Mouse (Mus musculus): Measurements from ENCODE around the gene Olfr960. TPM values are rescaled to one million over a fixed set of nuclear protein-coding genes. Genes with fewer than 3 reads are reported as not detected.

The Olfr960 gene
- polyA plus RNA-seq, 1 experiment: not detected

DNA sequence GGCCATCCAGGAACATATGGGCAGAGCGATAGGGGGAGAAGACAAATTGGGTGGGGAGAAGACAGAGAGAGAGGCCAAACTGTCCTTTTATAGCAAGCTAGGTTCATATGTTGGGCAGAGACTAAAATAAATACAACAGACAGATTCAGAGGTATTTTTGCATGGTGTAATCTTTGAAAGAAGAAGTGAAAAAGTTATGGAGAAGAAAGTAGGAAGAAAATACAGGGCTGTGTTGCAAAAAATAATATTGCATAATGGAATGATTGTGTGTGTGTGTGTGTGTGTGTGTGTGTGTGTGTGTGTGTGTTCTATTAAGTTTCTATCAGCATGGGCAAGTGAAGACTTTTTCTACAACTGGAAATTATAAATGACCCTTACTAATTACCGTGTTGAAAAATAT is 7.9 kb downstream of the Olfr960 start:
- H3K79me3 ChIP-seq (ENCODE audit: low read depth): no peaks in the 10 kb centered on the region
- H3K79me2 ChIP-seq (ENCODE audit: control insufficient read depth, insufficient read depth): no peaks in the 10 kb centered on the region
- no peak overlapping the region for H3K4me3 ChIP-seq (ENCODE audit: insufficient read depth, poor library complexity, severe bottlenecking)
- H3ac ChIP-seq (ENCODE audit: control insufficient read depth, insufficient read length, low read depth): no peak overlapping the region
- no peaks in the 10 kb centered on the region for H3K36me3 ChIP-seq (ENCODE audit: control insufficient read depth, insufficient read depth)
- no peak for TF ChIP-seq USF1 (IDR thresholded peaks at IDR 0.05; ENCODE audit: low read depth)
- no peak for TF ChIP-seq FOSL1 (IDR thresholded peaks at IDR 0.05; ENCODE audit: insufficient read depth, low read length, poor library complexity, severe bottlenecking)
- no peak for TF ChIP-seq MAX (IDR thresholded peaks at IDR 0.05)
- no peak for TF ChIP-seq CEBPB (IDR thresholded peaks at IDR 0.05; ENCODE audit: low read depth)
- no peak for TF ChIP-seq MYOD1 (IDR thresholded peaks at IDR 0.05; ENCODE audit: control insufficient read depth, insufficient read length, low read depth)
- no peak for TF ChIP-seq MYOG (IDR thresholded peaks at IDR 0.05; ENCODE audit: control insufficient read depth, extremely low read depth, insufficient read length)
- TF ChIP-seq CTCF (IDR thresholded peaks at IDR 0.05; ENCODE audit: control insufficient read depth, insufficient read depth, insufficient read length): no peak
- H3K27me3 ChIP-seq (ENCODE audit: control insufficient read depth, insufficient read depth, insufficient read length): no peaks in the 10 kb centered on the region

DNA sequence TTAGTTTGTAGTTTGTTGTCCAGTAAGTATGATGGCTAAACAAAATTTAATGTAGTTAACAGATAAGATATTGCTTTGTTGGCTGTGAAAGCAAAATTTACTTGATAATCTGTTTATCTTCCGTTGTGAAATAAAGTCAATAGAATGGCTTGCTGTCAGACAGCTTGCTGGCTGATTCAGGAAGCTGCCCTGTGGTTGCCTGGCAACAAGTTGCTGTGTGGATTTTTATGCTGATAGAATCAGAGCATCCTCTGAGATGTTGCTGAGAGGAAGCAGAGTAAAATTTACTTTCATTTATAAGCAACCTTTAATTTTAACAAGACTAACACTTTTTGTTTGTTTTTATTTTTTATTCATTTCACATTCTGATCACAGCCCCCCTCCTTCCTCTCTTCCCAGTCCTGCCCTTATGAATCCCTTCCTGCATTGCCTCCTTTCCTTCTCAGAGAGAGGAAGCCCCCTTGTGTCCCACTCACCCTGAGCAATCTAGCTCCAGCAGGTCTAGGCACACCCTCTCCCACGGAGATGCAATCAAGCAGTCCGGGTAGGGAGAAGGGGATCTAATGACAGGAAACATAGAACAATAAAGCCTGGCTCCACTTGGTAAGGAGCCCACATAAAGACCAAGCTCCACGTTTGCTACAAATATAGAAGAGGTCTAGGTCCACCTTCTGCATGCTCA is 12.9 kb downstream of the Olfr960 start:
- H3K79me2 ChIP-seq (ENCODE audit: control insufficient read depth, insufficient read depth): no peaks in the 10 kb centered on the region
- no peak overlapping the region for H3ac ChIP-seq (ENCODE audit: control insufficient read depth, insufficient read length, low read depth)
- H3K36me3 ChIP-seq (ENCODE audit: control insufficient read depth, insufficient read depth): no peaks in the 10 kb centered on the region
- no peaks in the 10 kb centered on the region for H3K27me3 ChIP-seq (ENCODE audit: control insufficient read depth, insufficient read depth, insufficient read length)
- H3K79me3 ChIP-seq (ENCODE audit: low read depth): no peaks in the 10 kb centered on the region
- no peak for TF ChIP-seq FOSL1 (IDR thresholded peaks at IDR 0.05; ENCODE audit: insufficient read depth, low read length, poor library complexity, severe bottlenecking)
- TF ChIP-seq MYOG (IDR thresholded peaks at IDR 0.05; ENCODE audit: control insufficient read depth, extremely low read depth, insufficient read length): no peak
- no peak for TF ChIP-seq MAX (IDR thresholded peaks at IDR 0.05)
- TF ChIP-seq CEBPB (IDR thresholded peaks at IDR 0.05; ENCODE audit: low read depth): no peak
- no peak for TF ChIP-seq MYOD1 (IDR thresholded peaks at IDR 0.05; ENCODE audit: control insufficient read depth, insufficient read length, low read depth)
- TF ChIP-seq USF1 (IDR thresholded peaks at IDR 0.05; ENCODE audit: low read depth): no peak
- no peak for TF ChIP-seq CTCF (IDR thresholded peaks at IDR 0.05; ENCODE audit: control insufficient read depth, insufficient read depth, insufficient read length)
- H3K4me3 ChIP-seq (ENCODE audit: insufficient read depth, poor library complexity, severe bottlenecking): no peak overlapping the region

DNA sequence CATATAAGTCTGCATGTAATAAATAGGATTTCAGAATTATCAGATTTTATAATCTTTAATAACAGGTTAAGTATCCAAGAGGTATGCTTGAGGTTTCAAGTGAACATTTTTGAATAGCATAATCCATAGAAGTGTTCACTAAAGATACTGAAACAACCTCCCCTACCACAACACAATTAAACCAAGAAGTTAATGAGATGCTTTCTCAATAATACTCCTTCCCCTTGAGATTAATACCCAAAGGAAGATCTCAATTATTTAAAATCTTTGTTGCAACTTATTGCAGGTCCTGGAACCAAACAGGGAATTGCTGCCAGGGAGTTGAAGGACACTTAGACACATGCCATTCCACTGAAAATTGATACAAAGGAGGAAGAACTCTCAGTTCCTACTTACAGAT is 23.6 kb downstream of the Olfr960 start, which contains the start of gene Olfr961:
Olfr961 (plus strand) TSS at position 301 of the 400 bp plus-strand sequence.
- Histone ChIP-seq H3ac (ENCODE audit: control insufficient read depth, insufficient read length, low read depth) (no peak within 1 kb of the TSS), H3K4me3 (ENCODE audit: insufficient read depth, poor library complexity, severe bottlenecking) (no peak within 1 kb of the TSS), H3K36me3 (ENCODE audit: control insufficient read depth, insufficient read depth) (no peaks in the 10 kb centered on the region), H3K79me2 (ENCODE audit: control insufficient read depth, insufficient read depth) (no peaks in the 10 kb centered on the region), H3K27me3 (ENCODE audit: control insufficient read depth, insufficient read depth, insufficient read length) (no peaks in the 10 kb centered on the region), H3K79me3 (ENCODE audit: low read depth) (no peaks in the 10 kb centered on the region)
- TF ChIP-seq MAX (IDR thresholded peaks at IDR 0.05) (no peak), CEBPB (IDR thresholded peaks at IDR 0.05; ENCODE audit: low read depth) (no peak), FOSL1 (IDR thresholded peaks at IDR 0.05; ENCODE audit: insufficient read depth, low read length, poor library complexity, severe bottlenecking) (no peak), MYOG (IDR thresholded peaks at IDR 0.05; ENCODE audit: control insufficient read depth, extremely low read depth, insufficient read length) (no peak), USF1 (IDR thresholded peaks at IDR 0.05; ENCODE audit: low read depth) (no peak), CTCF (IDR thresholded peaks at IDR 0.05; ENCODE audit: control insufficient read depth, insufficient read depth, insufficient read length) (no peak), MYOD1 (IDR thresholded peaks at IDR 0.05; ENCODE audit: control insufficient read depth, insufficient read length, low read depth) (no peak)

DNA sequence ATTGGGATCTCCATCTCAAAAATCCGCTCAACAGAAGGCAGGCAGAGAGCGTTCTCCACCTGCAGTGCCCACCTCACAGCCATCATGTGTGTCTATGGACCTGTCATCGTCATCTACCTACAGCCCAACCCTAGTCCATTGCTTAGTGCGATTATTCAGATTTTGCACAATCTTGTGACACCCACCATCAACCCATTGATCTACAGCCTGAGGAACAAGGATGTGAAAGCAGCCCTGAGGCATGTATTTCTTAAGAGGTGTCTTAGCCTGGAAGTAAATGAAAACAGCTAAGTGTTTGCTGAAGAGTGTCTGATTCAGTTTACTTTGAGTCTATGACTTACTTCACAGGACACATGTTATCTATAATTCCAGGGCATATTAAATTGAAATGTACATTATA is 26.2 kb downstream of the Olfr960 start:
- TF ChIP-seq MAX (IDR thresholded peaks at IDR 0.05) (no peak), CTCF (IDR thresholded peaks at IDR 0.05; ENCODE audit: control insufficient read depth, insufficient read depth, insufficient read length) (no peak), MYOG (IDR thresholded peaks at IDR 0.05; ENCODE audit: control insufficient read depth, extremely low read depth, insufficient read length) (no peak), CEBPB (IDR thresholded peaks at IDR 0.05; ENCODE audit: low read depth) (no peak), MYOD1 (IDR thresholded peaks at IDR 0.05; ENCODE audit: control insufficient read depth, insufficient read length, low read depth) (no peak), FOSL1 (IDR thresholded peaks at IDR 0.05; ENCODE audit: insufficient read depth, low read length, poor library complexity, severe bottlenecking) (no peak), USF1 (IDR thresholded peaks at IDR 0.05; ENCODE audit: low read depth) (no peak)
- Histone ChIP-seq H3K27me3 (ENCODE audit: control insufficient read depth, insufficient read depth, insufficient read length) (no peaks in the 10 kb centered on the region), H3ac (ENCODE audit: control insufficient read depth, insufficient read length, low read depth) (no peak overlapping the region), H3K79me3 (ENCODE audit: low read depth) (no peaks in the 10 kb centered on the region), H3K4me3 (ENCODE audit: insufficient read depth, poor library complexity, severe bottlenecking) (no peak overlapping the region), H3K79me2 (ENCODE audit: control insufficient read depth, insufficient read depth) (no peaks in the 10 kb centered on the region), H3K36me3 (ENCODE audit: control insufficient read depth, insufficient read depth) (no peaks in the 10 kb centered on the region)

DNA sequence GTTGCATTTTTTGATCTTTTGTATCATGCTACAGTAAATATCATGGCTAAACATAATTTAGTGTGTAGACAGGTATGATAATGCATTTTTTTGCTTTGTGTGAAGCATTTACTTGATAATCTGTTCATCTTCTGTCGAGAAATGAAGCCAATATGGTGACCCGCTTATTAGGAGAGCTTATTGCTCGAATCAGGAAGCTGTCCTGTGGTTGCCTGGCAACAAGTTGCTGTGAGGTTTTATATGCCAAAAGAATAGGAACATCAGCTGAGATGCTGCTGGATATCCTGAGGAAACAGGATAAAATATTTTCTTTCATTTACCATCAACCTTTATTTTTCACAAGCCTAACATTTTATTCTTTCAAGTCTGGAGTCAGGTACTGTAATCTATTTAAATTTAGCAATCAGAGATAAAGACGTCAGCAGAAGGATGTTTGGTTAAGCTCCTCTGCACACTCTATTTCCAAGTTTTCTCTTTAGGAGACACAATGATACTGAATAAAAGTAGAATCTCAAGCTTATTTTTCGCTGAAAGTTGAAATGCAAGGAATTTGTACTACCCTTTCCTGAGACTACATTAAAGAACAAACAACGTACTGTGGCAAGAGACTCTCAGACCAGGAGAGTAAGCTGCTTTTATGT is 33.7 kb downstream of the Olfr960 start:
- Histone ChIP-seq H3K79me2 (ENCODE audit: control insufficient read depth, insufficient read depth) (no peaks in the 10 kb centered on the region), H3K27me3 (ENCODE audit: control insufficient read depth, insufficient read depth, insufficient read length) (no peaks in the 10 kb centered on the region), H3K36me3 (ENCODE audit: control insufficient read depth, insufficient read depth) (no peaks in the 10 kb centered on the region), H3ac (ENCODE audit: control insufficient read depth, insufficient read length, low read depth) (no peak overlapping the region), H3K4me3 (ENCODE audit: insufficient read depth, poor library complexity, severe bottlenecking) (no peak overlapping the region), H3K79me3 (ENCODE audit: low read depth) (no peaks in the 10 kb centered on the region)
- TF ChIP-seq MYOD1 (IDR thresholded peaks at IDR 0.05; ENCODE audit: control insufficient read depth, insufficient read length, low read depth): no peak
- TF ChIP-seq FOSL1 (IDR thresholded peaks at IDR 0.05; ENCODE audit: insufficient read depth, low read length, poor library complexity, severe bottlenecking): no peak
- TF ChIP-seq USF1 (IDR thresholded peaks at IDR 0.05; ENCODE audit: low read depth): no peak
- TF ChIP-seq CTCF (IDR thresholded peaks at IDR 0.05; ENCODE audit: control insufficient read depth, insufficient read depth, insufficient read length): no peak
- no peak for TF ChIP-seq MAX (IDR thresholded peaks at IDR 0.05)
- no peak for TF ChIP-seq MYOG (IDR thresholded peaks at IDR 0.05; ENCODE audit: control insufficient read depth, extremely low read depth, insufficient read length)

Data from C2C12 (cell line).